Mouse (Mus musculus): Measurements from ENCODE around the gene Olfr835.

Gene Olfr835

GRCm38 (mm10) chr9:19032435-19032834 lies at the start of gene Olfr835:
Gene Olfr835 (plus strand): TSS chr9:19032735.
- no peak for DNase-seq (ENCODE audit: low spot score in 2 of 2)

- DNase-seq (ENCODE audit: low spot score in 2 of 2) = no peak
Measured at GRCm38 (mm10) chr9:18987690-18988089, 44.8 kb upstream of the Olfr835 start, which contains the start of gene Olfr834. Gene Olfr834 (plus strand): TSS chr9:18987990.

GRCm38 (mm10) chr9:19084986-19085385 lies 52.5 kb downstream of the Olfr835 start:
- no peak for DNase-seq (ENCODE audit: low spot score in 2 of 2)
